Comparison of ENCODE assay signal across 9 mouse cellular contexts in genomic region chr5:142313944-142314343, GRCm38 (mm10).
DNase-seq lines count a peak whose midpoint lies in the region; ATAC-seq lines count a peak whose summit lies in the region.
"Had no signal": no experiment of that assay in that cellular context is flagged by ENCODE, and none has a peak within 500 bp of the region (broad histone marks: within the 10 kb centered on the region; RNA-seq: fewer than 3 reads in every experiment).

No protein-coding gene starts in this region.

- WGBS in hindbrain, embryonic 16.5 days = 71% methylated on average over 8 of the region's 8 CpGs

- H3K9ac ChIP-seq in hindbrain, embryonic 16.5 days (ENCODE audit: low read depth, low read length) = no peak overlapping the region
- H3K9ac ChIP-seq: limb, embryonic 12.5 days had no signal

- no peak overlapping the region for H3K4me2 ChIP-seq in hindbrain, embryonic 16.5 days (ENCODE audit: low read length)
- H3K4me2 ChIP-seq: limb, embryonic 12.5 days had no signal

- no peak overlapping the region for H3K4me3 ChIP-seq in hindbrain, embryonic 16.5 days (ENCODE audit: low read length)
- H3K4me3 ChIP-seq: limb, embryonic 12.5 days had no signal

- no peaks in the 10 kb centered on the region for H3K9me3 ChIP-seq in hindbrain, embryonic 16.5 days (ENCODE audit: control insufficient read depth, low read length)
- H3K9me3 ChIP-seq: limb, embryonic 12.5 days had no signal

- H3K36me3 ChIP-seq in hindbrain, embryonic 16.5 days (ENCODE audit: control insufficient read depth, insufficient read depth, low read length) = no peaks in the 10 kb centered on the region
- H3K36me3 ChIP-seq: limb, embryonic 12.5 days had no signal

- DNase-seq in ovary, postnatal 36 days (ENCODE audit: low spot score) = peak; percentile 9
- no peak for DNase-seq in ovary, postnatal 14 days (ENCODE audit: low spot score)
- peak; percentile 36 for DNase-seq in fibroblast of lung, adult 2 months (ENCODE audit: low read depth)
- DNase-seq in layer of hippocampus, adult 9-11 months = peak; percentile 57
- no peak for DNase-seq in adipocyte (ENCODE audit: low spot score)
- DNase-seq in retina, postnatal 1 day = no peak
- no peak for DNase-seq in kidney, postnatal 25 days

- no peaks in the 10 kb centered on the region for H3K4me1 ChIP-seq in hindbrain, embryonic 16.5 days (ENCODE audit: control insufficient read depth, insufficient read depth, low read depth, low read length)
- H3K4me1 ChIP-seq: limb, embryonic 12.5 days had no signal

- H3K27ac ChIP-seq in hindbrain, embryonic 16.5 days (ENCODE audit: low read depth, low read length) = no peak overlapping the region
- H3K27ac ChIP-seq: limb, embryonic 12.5 days had no signal

- no peaks in the 10 kb centered on the region for H3K27me3 ChIP-seq in hindbrain, embryonic 16.5 days (replicated peaks; ENCODE audit: control insufficient read depth, insufficient read depth, low read length)
- H3K27me3 ChIP-seq: limb, embryonic 12.5 days had no signal

- no peak for ATAC-seq in hindbrain, embryonic 16.5 days

Comparison
In these comparisons a context has a peak if more than half of its experiments do, and no peak if none do; other contexts are left out.
1. DNase-seq: peak in ovary, postnatal 36 days (single experiment), fibroblast of lung, adult 2 months (single experiment) and layer of hippocampus, adult 9-11 months (single experiment); none in ovary, postnatal 14 days (single experiment), adipocyte (single experiment), retina, postnatal 1 day (single experiment) and kidney, postnatal 25 days (0 of 2).